Mouse (Mus musculus): ENCODE measurements around the gene St14. TPM values are rescaled to one million over a fixed set of nuclear protein-coding genes. Genes with fewer than 3 reads are reported as not detected.

Gene St14
- total RNA-seq, 1 experiment, result 44.3 TPM

- no peaks in the 10 kb centered on the region for H3K36me3 ChIP-seq (ENCODE audit: control insufficient read depth, insufficient read depth, low read length, poor library complexity, severe bottlenecking)
- H3K27ac ChIP-seq (ENCODE audit: insufficient read depth, low read depth, low read length, poor library complexity, severe bottlenecking), result no peak overlapping the region
- in situ Hi-C loops (cut with MboI; ENCODE audit: low sequenced_read_pairs in 2 of 2, unreplicated experiment in 2 of 2), result loop anchor here (10.0 to 25.0 kb wide), 5 partner anchors 127 to 637 kb away; no protein-coding TSS in a partner anchor
- peak; percentile 87 for DNase-seq (ENCODE audit: low read depth, low spot score)
- H3K9me3 ChIP-seq (ENCODE audit: control insufficient read depth, insufficient read depth, low read depth, low read length), result no peaks in the 10 kb centered on the region
- peak overlapping the region; percentile 9 to 46; a peak in 3 of 4 replicates for H3K4me3 ChIP-seq (ENCODE audit: insufficient read depth in 1 of 2, low read depth in 1 of 2, low read length in 2 of 2, poor library complexity in 1 of 2, severe bottlenecking in 1 of 2)
- peak overlapping the region; percentile 24 for H3K9ac ChIP-seq (ENCODE audit: insufficient read depth, low read depth, low read length, poor library complexity, severe bottlenecking)
- no peak for TF ChIP-seq ZNF384 (IDR thresholded peaks at IDR 0.05; ENCODE audit: low read depth, low read length)
- peak; percentile 64; the same call in 1 of the 2 replicates for TF ChIP-seq ZC3H11A (IDR thresholded peaks at IDR 0.05; ENCODE audit: borderline replicate concordance, low read depth, low read length)
- TF ChIP-seq HCFC1 (IDR thresholded peaks at IDR 0.05; ENCODE audit: borderline replicate concordance, insufficient read depth, low read length), result no peak
- no peak for TF ChIP-seq MAFK (IDR thresholded peaks at IDR 0.05; ENCODE audit: insufficient read depth, low read depth, low read length)
- TF ChIP-seq CHD2 (IDR thresholded peaks at IDR 0.05; ENCODE audit: low read depth, low read length), result no peak
- peaks cover 2 to 11% of the 10 kb centered on the region in 2 experiments; a peak in 2 of 4 replicates for H3K4me1 ChIP-seq (ENCODE audit: control insufficient read depth in 2 of 2, insufficient read depth in 2 of 2, low read length in 2 of 2, poor library complexity in 1 of 2)
Measured at GRCm38 (mm10) chr9:31082054-31082666, 49.5 kb downstream of the St14 start.

DNA sequence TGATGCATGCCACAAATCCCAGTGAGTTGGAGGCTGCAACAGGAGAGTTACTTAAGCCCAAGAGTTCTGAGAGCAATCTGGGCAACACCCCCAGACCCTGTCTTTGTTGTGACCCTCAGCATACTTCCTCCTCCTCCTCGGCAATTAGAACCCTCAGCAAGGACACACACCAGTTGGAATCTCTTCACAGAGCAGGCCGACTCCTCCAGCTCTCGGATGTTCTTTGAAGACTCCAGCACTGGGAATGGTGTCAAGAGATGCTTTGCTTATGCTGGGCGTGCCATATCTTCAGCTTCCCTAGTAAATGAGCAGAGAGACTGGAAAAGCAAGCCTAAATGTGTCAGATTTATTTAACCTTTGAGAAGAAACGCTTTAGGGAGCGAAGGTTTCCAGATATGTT is 50.9 kb downstream of the St14 start:
- DNase-seq (ENCODE audit: low read depth, low spot score), result no peak
- in situ Hi-C loops (cut with MboI; ENCODE audit: low sequenced_read_pairs in 2 of 2, unreplicated experiment in 2 of 2), result loop anchor here (10.0 to 25.0 kb wide), 5 partner anchors 126 to 636 kb away; no protein-coding TSS in a partner anchor
- TF ChIP-seq ZC3H11A (IDR thresholded peaks at IDR 0.05; ENCODE audit: borderline replicate concordance, low read depth, low read length), result no peak
- no peak for TF ChIP-seq ZNF384 (IDR thresholded peaks at IDR 0.05; ENCODE audit: low read depth, low read length)
- no peak for TF ChIP-seq HCFC1 (IDR thresholded peaks at IDR 0.05; ENCODE audit: borderline replicate concordance, insufficient read depth, low read length)
- TF ChIP-seq MAFK (IDR thresholded peaks at IDR 0.05; ENCODE audit: insufficient read depth, low read depth, low read length), result no peak
- TF ChIP-seq CHD2 (IDR thresholded peaks at IDR 0.05; ENCODE audit: low read depth, low read length), result no peak
- no peak overlapping the region for H3K27ac ChIP-seq (ENCODE audit: insufficient read depth, low read depth, low read length, poor library complexity, severe bottlenecking)
- H3K4me3 ChIP-seq (ENCODE audit: insufficient read depth in 1 of 2, low read depth in 1 of 2, low read length in 2 of 2, poor library complexity in 1 of 2, severe bottlenecking in 1 of 2), result no peak overlapping the region
- H3K9me3 ChIP-seq (ENCODE audit: control insufficient read depth, insufficient read depth, low read depth, low read length), result no peaks in the 10 kb centered on the region
- no peak overlapping the region for H3K9ac ChIP-seq (ENCODE audit: insufficient read depth, low read depth, low read length, poor library complexity, severe bottlenecking)
- H3K4me1 ChIP-seq (ENCODE audit: control insufficient read depth in 2 of 2, insufficient read depth in 2 of 2, low read length in 2 of 2, poor library complexity in 1 of 2), result peaks cover 0 to 11% of the 10 kb centered on the region in 2 experiments; a peak in 1 of 4 replicates
- H3K36me3 ChIP-seq (ENCODE audit: control insufficient read depth, insufficient read depth, low read length, poor library complexity, severe bottlenecking), result no peaks in the 10 kb centered on the region

DNA sequence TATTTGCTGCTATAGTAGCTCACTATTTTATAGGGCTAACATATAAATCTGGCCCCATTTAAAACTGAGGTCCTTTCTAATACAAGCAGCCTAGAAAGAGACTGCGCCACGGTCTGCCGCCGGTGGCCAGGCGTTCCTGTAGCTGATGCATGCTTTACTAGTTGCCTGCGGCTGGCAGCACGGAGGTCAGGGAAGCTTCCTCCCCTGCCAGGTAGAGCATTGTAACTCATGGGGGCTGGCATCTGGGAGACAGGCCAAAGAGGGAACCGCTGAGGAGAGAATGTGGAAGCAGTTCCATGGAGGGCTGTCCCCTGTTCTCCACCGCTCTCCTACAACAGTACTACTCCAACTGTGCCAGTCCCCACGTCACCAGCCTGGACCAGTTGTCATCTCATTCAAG is 56.8 kb downstream of the St14 start:
- no peak overlapping the region for H3K27ac ChIP-seq (ENCODE audit: insufficient read depth, low read depth, low read length, poor library complexity, severe bottlenecking)
- no peaks in the 10 kb centered on the region for H3K36me3 ChIP-seq (ENCODE audit: control insufficient read depth, insufficient read depth, low read length, poor library complexity, severe bottlenecking)
- peak overlapping the region; percentile 4; the same call in 1 of the 2 replicates for H3K9ac ChIP-seq (ENCODE audit: insufficient read depth, low read depth, low read length, poor library complexity, severe bottlenecking)
- peaks cover 9 to 10% of the 10 kb centered on the region in 2 experiments; a peak in 3 of 4 replicates for H3K4me1 ChIP-seq (ENCODE audit: control insufficient read depth in 2 of 2, insufficient read depth in 2 of 2, low read length in 2 of 2, poor library complexity in 1 of 2)
- in situ Hi-C loops (cut with MboI; ENCODE audit: low sequenced_read_pairs in 2 of 2, unreplicated experiment in 2 of 2), result loop anchor here (25.0 kb wide), 3 partner anchors 363 to 588 kb away; no protein-coding TSS in a partner anchor
- no peak for DNase-seq (ENCODE audit: low read depth, low spot score)
- no peaks in the 10 kb centered on the region for H3K9me3 ChIP-seq (ENCODE audit: control insufficient read depth, insufficient read depth, low read depth, low read length)
- no peak overlapping the region for H3K4me3 ChIP-seq (ENCODE audit: insufficient read depth in 1 of 2, low read depth in 1 of 2, low read length in 2 of 2, poor library complexity in 1 of 2, severe bottlenecking in 1 of 2)
- TF ChIP-seq HCFC1 (IDR thresholded peaks at IDR 0.05; ENCODE audit: borderline replicate concordance, insufficient read depth, low read length) (no peak), MAFK (IDR thresholded peaks at IDR 0.05; ENCODE audit: insufficient read depth, low read depth, low read length) (no peak), CHD2 (IDR thresholded peaks at IDR 0.05; ENCODE audit: low read depth, low read length) (no peak), ZNF384 (IDR thresholded peaks at IDR 0.05; ENCODE audit: low read depth, low read length) (no peak), ZC3H11A (IDR thresholded peaks at IDR 0.05; ENCODE audit: borderline replicate concordance, low read depth, low read length) (no peak)

- Histone ChIP-seq H3K4me1 (ENCODE audit: control insufficient read depth in 2 of 2, insufficient read depth in 2 of 2, low read length in 2 of 2, poor library complexity in 1 of 2) (peaks cover 10 to 11% of the 10 kb centered on the region in 2 experiments; a peak in 3 of 4 replicates), H3K36me3 (ENCODE audit: control insufficient read depth, insufficient read depth, low read length, poor library complexity, severe bottlenecking) (peaks cover 3% of the 10 kb centered on the region; the same call in 1 of the 2 replicates), H3K4me3 (ENCODE audit: insufficient read depth in 1 of 2, low read depth in 1 of 2, low read length in 2 of 2, poor library complexity in 1 of 2, severe bottlenecking in 1 of 2) (no peak overlapping the region), H3K9ac (ENCODE audit: insufficient read depth, low read depth, low read length, poor library complexity, severe bottlenecking) (no peak overlapping the region), H3K27ac (ENCODE audit: insufficient read depth, low read depth, low read length, poor library complexity, severe bottlenecking) (no peak overlapping the region), H3K9me3 (ENCODE audit: control insufficient read depth, insufficient read depth, low read depth, low read length) (no peaks in the 10 kb centered on the region)
- TF ChIP-seq HCFC1 (IDR thresholded peaks at IDR 0.05; ENCODE audit: borderline replicate concordance, insufficient read depth, low read length), result no peak
- DNase-seq (ENCODE audit: low read depth, low spot score), result no peak
- in situ Hi-C loops (cut with MboI; ENCODE audit: low sequenced_read_pairs in 2 of 2, unreplicated experiment in 2 of 2), result no loop called here
Measured at GRCm38 (mm10) chr9:31073797-31074196, 57.9 kb downstream of the St14 start.
